Comparison of ENCODE assay signal across 8 mouse cellular contexts in the genomic region with DNA sequence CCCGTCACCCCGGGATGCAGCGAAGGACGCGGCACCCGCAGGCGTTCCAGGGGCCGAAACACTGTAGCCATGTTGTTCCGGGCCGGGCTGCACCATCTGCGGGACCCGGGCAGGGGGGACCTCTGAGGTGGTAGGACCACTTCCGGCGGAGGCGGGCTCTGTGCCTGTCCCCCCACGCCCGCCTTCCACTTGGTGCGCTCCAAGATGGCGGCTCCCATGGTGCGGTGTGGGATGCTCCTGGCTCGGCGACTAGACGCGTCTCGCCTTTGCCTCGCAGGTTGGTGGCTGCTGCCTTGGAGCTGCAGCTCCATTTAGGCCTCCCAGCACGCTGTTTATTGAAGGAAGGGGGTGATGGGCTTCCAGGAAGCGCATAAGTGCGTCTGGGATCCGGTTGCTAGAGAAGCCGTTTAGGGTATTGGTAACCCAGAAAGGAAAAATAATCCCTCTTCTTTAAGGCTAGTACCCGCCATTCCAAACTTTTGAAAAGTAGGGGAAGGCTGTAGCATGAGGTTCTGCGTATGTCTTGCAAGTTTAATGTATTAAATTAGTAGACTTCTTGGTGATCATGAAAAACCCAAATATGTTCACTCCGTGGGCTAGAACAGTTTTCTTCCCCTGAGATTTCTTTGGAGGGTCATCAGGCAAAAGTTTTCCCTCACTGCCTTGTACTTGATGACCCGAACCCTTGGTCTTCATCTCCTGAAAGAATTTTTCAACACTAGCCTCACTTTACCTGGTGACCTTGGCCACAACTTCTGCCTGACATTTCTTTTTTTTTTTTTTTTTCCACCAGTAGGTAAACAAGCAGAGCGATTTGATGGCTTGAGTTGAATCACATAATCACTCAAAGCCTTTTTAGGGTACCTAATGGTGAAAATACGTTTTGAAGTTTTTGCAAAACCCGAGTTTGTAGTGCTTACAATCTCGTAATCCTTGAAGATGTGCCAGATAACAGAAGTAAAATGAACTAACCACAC. TPM values are rescaled to one million over a fixed set of nuclear protein-coding genes. Genes with fewer than 3 reads are reported as not detected.
A peak's percentile ranks its signal among the peaks of the same experiment; 100 is the strongest.
DNase-seq lines count a peak whose midpoint lies in the region; ATAC-seq and TF ChIP-seq lines count a peak whose summit lies in the region.

A gene (minus strand): TSS at position 107 of the 977 bp plus-strand sequence.
A gene (plus strand): TSS at position 188 of the 977 bp plus-strand sequence.

- WGBS in cerebellum, adult 2 months: 3% methylated on average over 39 of the region's 39 CpGs
- 3% methylated on average over 39 of the region's 39 CpGs for WGBS in forebrain, postnatal 0 days
- WGBS in lung, embryonic 15.5 days: 2% methylated on average over 39 of the region's 39 CpGs

- peak within 1 kb of the TSS; percentile 83 to 100 for H3K4me3 ChIP-seq in MEL (ENCODE audit: control insufficient read depth in 1 of 2, insufficient read depth in 1 of 2, low read depth in 2 of 2, low read length in 2 of 2)
- peak within 1 kb of the TSS; percentile 81 for H3K4me3 ChIP-seq in cerebellum, adult 2 months (replicated peaks; ENCODE audit: insufficient read depth, low read depth, low read length)
- peak within 1 kb of the TSS; percentile 99 for H3K4me3 ChIP-seq in forebrain, postnatal 0 days (ENCODE audit: low read depth, low read length)
- peak within 1 kb of the TSS; percentile 82 for H3K4me3 ChIP-seq in lung, embryonic 15.5 days

- H3K27ac ChIP-seq in MEL (ENCODE audit: control insufficient read depth, low read depth, low read length): peak within 1 kb of the TSS; percentile 85
- H3K27ac ChIP-seq in cerebellum, adult 2 months (ENCODE audit: insufficient read depth, low read length): peak within 1 kb of the TSS; percentile 78
- peak within 1 kb of the TSS; percentile 91 for H3K27ac ChIP-seq in forebrain, postnatal 0 days (ENCODE audit: low read depth, low read length)
- peak within 1 kb of the TSS; percentile 84 for H3K27ac ChIP-seq in lung, embryonic 15.5 days

- peak; percentile 92 to 94 for TF ChIP-seq POLR2A in MEL (IDR thresholded peaks at IDR 0.05; ENCODE audit: control insufficient read depth in 1 of 2, insufficient read depth in 1 of 2, low read depth in 1 of 2, low read length in 2 of 2, poor library complexity in 1 of 2)
- peak; percentile 88 for TF ChIP-seq POLR2A in cerebellum, adult 2 months (IDR thresholded peaks at IDR 0.05; ENCODE audit: borderline replicate concordance, insufficient read depth, low read length)

- peak; percentile 96 for DNase-seq in MEL (ENCODE audit: low read depth, low spot score)
- peak; percentile 97 to 98 for DNase-seq in cerebellum, adult 2 months
- DNase-seq in forebrain, postnatal 0 days: peak; percentile 97
- DNase-seq in heart, postnatal 4 days: peak; percentile 98
- peak; percentile 94 to 97 for DNase-seq in layer of hippocampus, adult 8-10 months (ENCODE audit: low spot score in 2 of 2)
- DNase-seq in ovary, adult 18-20 months (ENCODE audit: low spot score): peak; percentile 94
- DNase-seq in thymus, postnatal 0 days (ENCODE audit: low spot score): peak; percentile 96

- no peaks in the 10 kb centered on the region for H3K9me3 ChIP-seq in MEL (replicated peaks; ENCODE audit: insufficient read depth, low read length)
- H3K9me3 ChIP-seq in forebrain, postnatal 0 days (ENCODE audit: low read length): no peaks in the 10 kb centered on the region
- no peaks in the 10 kb centered on the region for H3K9me3 ChIP-seq in lung, embryonic 15.5 days

- no peaks in the 10 kb centered on the region for H3K27me3 ChIP-seq in MEL (ENCODE audit: control insufficient read depth in 1 of 2, insufficient read depth in 2 of 2, low read length in 2 of 2)
- H3K27me3 ChIP-seq in cerebellum, adult 2 months (ENCODE audit: control insufficient read depth, insufficient read depth, low read length): no peaks in the 10 kb centered on the region
- H3K27me3 ChIP-seq in forebrain, postnatal 0 days (ENCODE audit: insufficient read depth, low read length): no peaks in the 10 kb centered on the region
- H3K27me3 ChIP-seq in lung, embryonic 15.5 days: no peaks in the 10 kb centered on the region

- TF ChIP-seq RAD21 in MEL (IDR thresholded peaks at IDR 0.05; ENCODE audit: low read depth, low read length): no peak

- H3K9ac ChIP-seq in MEL (ENCODE audit: control insufficient read depth, low read depth, low read length, poor library complexity, severe bottlenecking): peak within 1 kb of the TSS; percentile 99
- H3K9ac ChIP-seq in forebrain, postnatal 0 days: peak within 1 kb of the TSS; percentile 80
- peak within 1 kb of the TSS; percentile 78 for H3K9ac ChIP-seq in lung, embryonic 15.5 days

- H3K4me2 ChIP-seq in forebrain, postnatal 0 days (ENCODE audit: low read depth): peak within 1 kb of the TSS; percentile 67
- peak within 1 kb of the TSS; percentile 75 for H3K4me2 ChIP-seq in lung, embryonic 15.5 days

- TF ChIP-seq CTCF in MEL (IDR thresholded peaks at IDR 0.05 in 2 of 3, conservative IDR thresholded peaks at IDR 0.05 in 1 of 3; ENCODE audit: control insufficient read depth in 1 of 3, insufficient read depth in 1 of 3, low read depth in 2 of 3, low read length in 3 of 3, poor library complexity in 1 of 3, severe bottlenecking in 1 of 3): no peak
- no peak for TF ChIP-seq CTCF in cerebellum, adult 2 months (IDR thresholded peaks at IDR 0.05; ENCODE audit: borderline replicate concordance, insufficient read depth, low read depth, low read length)
- TF ChIP-seq CTCF in forebrain, postnatal 0 days (IDR thresholded peaks at IDR 0.05; ENCODE audit: low read depth): no peak

- peaks cover 0 to 9% of the 10 kb centered on the region in 2 experiments; a peak in 1 of 4 replicates for H3K36me3 ChIP-seq in MEL (ENCODE audit: control insufficient read depth in 1 of 2, insufficient read depth in 2 of 2, low read length in 2 of 2)
- peaks cover 19% of the 10 kb centered on the region for H3K36me3 ChIP-seq in forebrain, postnatal 0 days (ENCODE audit: insufficient read depth)
- peaks cover 36% of the 10 kb centered on the region for H3K36me3 ChIP-seq in lung, embryonic 15.5 days

- no peak; a peak in 1 of 4 replicates for TF ChIP-seq EP300 in MEL (IDR thresholded peaks at IDR 0.05; ENCODE audit: low read depth in 1 of 2, low read length in 2 of 2)

- peak; percentile 99 for ATAC-seq in forebrain, postnatal 0 days
- ATAC-seq in lung, embryonic 15.5 days (ENCODE audit: borderline replicate concordance, extremely low read depth, low FRiP score, low TSS enrichment): peak; percentile 99

- no peaks in the 10 kb centered on the region; a peak in 1 of 4 replicates for H3K4me1 ChIP-seq in MEL (ENCODE audit: control insufficient read depth in 1 of 2, insufficient read depth in 2 of 2, low read length in 2 of 2)
- no peaks in the 10 kb centered on the region for H3K4me1 ChIP-seq in cerebellum, adult 2 months (ENCODE audit: control insufficient read depth, insufficient read depth, low read length)
- H3K4me1 ChIP-seq in forebrain, postnatal 0 days (ENCODE audit: insufficient read depth): peaks cover 10% of the 10 kb centered on the region
- H3K4me1 ChIP-seq in lung, embryonic 15.5 days: peaks cover 16% of the 10 kb centered on the region

- H3K79me2 ChIP-seq in MEL (ENCODE audit: control insufficient read depth, insufficient read depth, low read length, poor library complexity): peaks cover 20% of the 10 kb centered on the region

TF ChIP-seq in MEL, 35 proteins besides CTCF, POLR2A, EP300 and RAD21 (continues in another document):
- TF ChIP-seq KAT2A (conservative IDR thresholded peaks at IDR 0.05; ENCODE audit: low read depth, low read length) (no peak; the same call in 1 of the 2 replicates), ZMIZ1 (IDR thresholded peaks at IDR 0.05; ENCODE audit: low read depth, low read length) (0 out of 2 replicates have a peak, but pooled peaks have one; percentile 40), GABPA (IDR thresholded peaks at IDR 0.05; ENCODE audit: low read depth, low read length) (no peak), ELF1 (IDR thresholded peaks at IDR 0.05; ENCODE audit: low read depth, low read length) (peak; percentile 81), MXI1 (IDR thresholded peaks at IDR 0.05; ENCODE audit: low read depth, low read length) (peak; percentile 96), POLR2AphosphoS2 (IDR thresholded peaks at IDR 0.05; ENCODE audit: low read length) (peak; percentile 75; the same call in 1 of the 2 replicates), TAL1 (IDR thresholded peaks at IDR 0.05; ENCODE audit: low read length) (no peak), E2F4 (IDR thresholded peaks at IDR 0.05; ENCODE audit: borderline replicate concordance, low read depth, low read length) (no peak), USF2 (IDR thresholded peaks at IDR 0.05; ENCODE audit: borderline replicate concordance in 1 of 2, insufficient read depth in 1 of 2, low read depth in 1 of 2, low read length in 2 of 2) (no peak), MAX (IDR thresholded peaks at IDR 0.05; ENCODE audit: low read length) (peak; percentile 71), POLR2AphosphoS5 (IDR thresholded peaks at IDR 0.05; ENCODE audit: borderline replicate concordance, low read depth, low read length) (no peak), SIN3A (IDR thresholded peaks at IDR 0.05; ENCODE audit: low read length) (peak; percentile 95)

RNA-seq across cellular contexts. Expression of the first gene that starts in this region (rescaled TPM):
- total RNA-seq in MEL (2012; rRNA removed): 42.6 and 42.9 TPM in 2 replicates
- polyA plus RNA-seq in MEL (2012; ENCODE audit: insufficient read depth in 1 of 2, insufficient read length in 2 of 2, low read depth in 1 of 2, low replicate concordance in 2 of 2, missing spikeins in 1 of 2): 10 to 100 TPM in 1 of 2 experiments, not detected in 1; 55.3 TPM
- 37.6 and 38.5 TPM in 2 replicates for polyA plus RNA-seq in cerebellum, adult 2 months (2012; rRNA removed)
- 47.6 and 50.6 TPM in 2 replicates for total RNA-seq in forebrain, postnatal 0 days (2014; rRNA removed)
- polyA plus RNA-seq in forebrain, postnatal 0 days (2015; fragmentation: Nextera tagmentation; extraction: Ambion mirVana): 57.6 and 59.2 TPM in 2 replicates
- 10 to 100 TPM; 37.9 to 40.6 TPM for total RNA-seq in heart, postnatal 4 days (2021)
- total RNA-seq in layer of hippocampus, adult 8-10 months (2022): 10 to 100 TPM; 26.4 to 35.2 (median 29.1) TPM
- 45.3 and 45.4 TPM in 2 replicates for polyA plus RNA-seq in lung, embryonic 15.5 days (2015; fragmentation: Nextera tagmentation; extraction: Ambion mirVana)
- 56.6 and 62.3 TPM in 2 replicates for polyA plus RNA-seq in thymus, postnatal 0 days (2015; fragmentation: Nextera tagmentation; extraction: Ambion mirVana)

RNA-seq across cellular contexts. Expression of the second gene that starts in this region (rescaled TPM):
- 27.9 and 29.5 TPM in 2 replicates for total RNA-seq in MEL (2012; rRNA removed)
- polyA plus RNA-seq in MEL (2012; ENCODE audit: insufficient read depth in 1 of 2, insufficient read length in 2 of 2, low read depth in 1 of 2, low replicate concordance in 2 of 2, missing spikeins in 1 of 2): 10 to 100 TPM in 1 of 2 experiments, not detected in 1; 44.1 TPM
- 36.8 and 38.5 TPM in 2 replicates for polyA plus RNA-seq in cerebellum, adult 2 months (2012; rRNA removed)
- 21.9 and 23.9 TPM in 2 replicates for total RNA-seq in forebrain, postnatal 0 days (2014; rRNA removed)
- polyA plus RNA-seq in forebrain, postnatal 0 days (2015; fragmentation: Nextera tagmentation; extraction: Ambion mirVana): 39.1 and 39.6 TPM in 2 replicates
- total RNA-seq in heart, postnatal 4 days (2021): 10 to 100 TPM; 50.9 to 52.2 TPM
- total RNA-seq in layer of hippocampus, adult 8-10 months (2022): 10 to 100 TPM; 23.5 to 32.8 (median 26.8) TPM
- polyA plus RNA-seq in lung, embryonic 15.5 days (2015; fragmentation: Nextera tagmentation; extraction: Ambion mirVana): 62.2 and 62.3 TPM in 2 replicates
- polyA plus RNA-seq in thymus, postnatal 0 days (2015; fragmentation: Nextera tagmentation; extraction: Ambion mirVana): 38.0 and 38.5 TPM in 2 replicates

Comparison
In these comparisons a context has a peak if more than half of its experiments do, and no peak if none do; other contexts are left out.
1. Peak in every context shown above with its lines: DNase-seq, ATAC-seq, H3K4me3 ChIP-seq and H3K27ac ChIP-seq.